Mouse (Mus musculus): ENCODE data around the gene Epo.

- TF ChIP-seq POLR2A (IDR thresholded peaks at IDR 0.05; ENCODE audit: borderline replicate concordance, insufficient read depth, low read length) (no peak), CTCF (IDR thresholded peaks at IDR 0.05; ENCODE audit: borderline replicate concordance, insufficient read depth, low read depth, low read length) (no peak)
Measured at GRCm38 (mm10) chr5:137565744-137566143, 32.7 kb upstream of the Epo start.

Data from cerebellum, adult 2 months (tissue).